Mouse (Mus musculus) liver, embryonic 16.5 days (tissue): ENCODE results near the gene Ripor1. TPM values are rescaled to one million over a fixed set of nuclear protein-coding genes. Genes with fewer than 3 reads are reported as not detected.

ENCODE experiments used
- ATAC-seq: fragments of 200-750 bp; cut with Nextera tagmentation; 2 replicates; pipeline ENCODE4 v1.8.0; 2017; ENCODE audit warnings: low read depth, mild to moderate bottlenecking, moderate number of reproducible peaks, moderate library complexity
- H3K27ac ChIP-seq: fragments of 300-500 bp; sonication (generic); 2 replicates; pipeline ENCODE4 v1.5.1; 2014; ENCODE audit warnings: mild to moderate bottlenecking, low read length
- H3K27me3 ChIP-seq: fragments of 300-500 bp; sonication (generic); 2 replicates; pipeline ENCODE4 v1.6.1; 2014; ENCODE audit warnings: low read depth, low read length, mixed read lengths; ENCODE audit not compliant: control insufficient read depth, insufficient read depth
- H3K36me3 ChIP-seq: fragments of 300-500 bp; sonication (generic); 2 replicates; pipeline ENCODE4 v1.6.1; 2014; ENCODE audit warnings: mild to moderate bottlenecking; ENCODE audit not compliant: control insufficient read depth, insufficient read depth
- H3K4me1 ChIP-seq: fragments of 300-500 bp; sonication (generic); 2 replicates; pipeline ENCODE4 v1.6.1; 2014; ENCODE audit warnings: low read depth, low read length, mixed read lengths; ENCODE audit not compliant: control insufficient read depth
- H3K4me2 ChIP-seq: fragments of 300-500 bp; sonication (generic); 2 replicates; pipeline ENCODE4 v1.6.1; 2014; ENCODE audit warnings: low read depth, low read length, mixed read lengths
- H3K4me3 ChIP-seq: fragments of 300-500 bp; sonication (generic); 2 replicates; pipeline ENCODE4 v1.5.1; 2014; ENCODE audit warnings: low read depth, mild to moderate bottlenecking, low read length
- H3K9ac ChIP-seq: fragments of 300-500 bp; sonication (generic); 2 replicates; pipeline ENCODE4 v1.6.1; 2014; ENCODE audit warnings: low read depth, low read length
- H3K9me3 ChIP-seq: fragments of 300-500 bp; sonication (generic); replicated peaks from 2 replicates; pipeline ENCODE4 v1.6.1; 2016; ENCODE audit warnings: low read length; ENCODE audit not compliant: control insufficient read depth
- WGBS: fragments of 180-500 bp; shearing (Covaris S2); extraction: QIAGEN DNeasy Blood & Tissue Kit; methylation state at CpG from one replicate; pipeline ENCODE4 v1.1.7; 2014; ENCODE audit not compliant: insufficient replicate concordance; 5-methylcytosine and 5-hydroxymethylcytosine counted together
- polyA plus RNA-seq: library from polyadenylated mRNA; unstranded; fragments of >200 nt; fragmentation: Nextera tagmentation; extraction: Ambion mirVana; gene quantifications from 2 replicates; pipeline ENCODE4 v1.2.1, GENCODE M21; 2015

The Ripor1 gene
- polyA plus RNA-seq, 1 experiment from 2014 or later = 8.3 TPM

GRCm38 (mm10) chr8:105621841-105622240 is 16.8 kb downstream of the Ripor1 start:
- H3K4me2 ChIP-seq = no peak overlapping the region
- WGBS = 82% methylated on average over 4 of the region's 4 CpGs
- ATAC-seq = no peak

GRCm38 (mm10) chr8:105622421-105622920 is 17.4 kb downstream of the Ripor1 start:
- Histone ChIP-seq H3K36me3 (peaks cover 3% of the 10 kb centered on the region; the same call in 1 of the 2 replicates), H3K9ac (no peak overlapping the region; the same call in 1 of the 2 replicates), H3K27ac (peak overlapping the region; percentile 65; the same call in 1 of the 2 replicates), H3K4me1 (peaks cover 7% of the 10 kb centered on the region), H3K4me3 (no peak overlapping the region), H3K9me3 (no peaks in the 10 kb centered on the region), H3K4me2 (no peak overlapping the region; the same call in 1 of the 2 replicates), H3K27me3 (no peaks in the 10 kb centered on the region)
- ATAC-seq = peak; percentile 87
- 6% methylated on average over 8 of the region's 8 CpGs for WGBS

More at GRCm38 (mm10) chr8:105621841-105622240, 16.8 kb downstream of the Ripor1 start:
- Histone ChIP-seq H3K36me3 (peaks cover 7% of the 10 kb centered on the region), H3K27me3 (no peaks in the 10 kb centered on the region), H3K4me3 (no peak overlapping the region), H3K27ac (no peak overlapping the region), H3K9ac (no peak overlapping the region), H3K4me1 (peaks cover 7% of the 10 kb centered on the region), H3K9me3 (no peaks in the 10 kb centered on the region)

- Histone ChIP-seq H3K36me3 (peaks cover 3% of the 10 kb centered on the region; the same call in 1 of the 2 replicates), H3K27me3 (no peaks in the 10 kb centered on the region), H3K9me3 (no peaks in the 10 kb centered on the region), H3K4me1 (peaks cover 7% of the 10 kb centered on the region), H3K27ac (peak overlapping the region; percentile 65; the same call in 1 of the 2 replicates), H3K4me2 (no peak overlapping the region), H3K9ac (no peak overlapping the region; the same call in 1 of the 2 replicates), H3K4me3 (no peak overlapping the region)
- no peak for ATAC-seq
- WGBS = 26% methylated on average over 5 of the region's 5 CpGs
Measured at GRCm38 (mm10) chr8:105623118-105623517, 18.1 kb downstream of the Ripor1 start.

- ATAC-seq = no peak
- no peak overlapping the region for H3K4me3 ChIP-seq
- no peaks in the 10 kb centered on the region for H3K9me3 ChIP-seq
- H3K27ac ChIP-seq = no peak overlapping the region
- no peak overlapping the region for H3K9ac ChIP-seq
- H3K4me2 ChIP-seq = no peak overlapping the region
- H3K4me1 ChIP-seq = peaks cover 7% of the 10 kb centered on the region
- 58% methylated on average over 7 of the region's 7 CpGs for WGBS
- no peaks in the 10 kb centered on the region for H3K27me3 ChIP-seq
- peaks cover 3% of the 10 kb centered on the region; the same call in 1 of the 2 replicates for H3K36me3 ChIP-seq
Measured at GRCm38 (mm10) chr8:105623679-105624245, 18.7 kb downstream of the Ripor1 start.

GRCm38 (mm10) chr8:105624401-105624800 is 19.3 kb downstream of the Ripor1 start:
- peaks cover 7% of the 10 kb centered on the region for H3K4me1 ChIP-seq
- no peak overlapping the region for H3K4me3 ChIP-seq
- H3K27ac ChIP-seq = no peak overlapping the region
- WGBS = 42% methylated on average over 3 of the region's 3 CpGs
- H3K27me3 ChIP-seq = no peaks in the 10 kb centered on the region
- no peak overlapping the region for H3K9ac ChIP-seq
- no peaks in the 10 kb centered on the region for H3K9me3 ChIP-seq
- ATAC-seq = no peak
- no peak overlapping the region for H3K4me2 ChIP-seq
- peaks cover 3% of the 10 kb centered on the region; the same call in 1 of the 2 replicates for H3K36me3 ChIP-seq

- H3K4me2 ChIP-seq = no peak overlapping the region
- no peak overlapping the region for H3K9ac ChIP-seq
- no peaks in the 10 kb centered on the region for H3K27me3 ChIP-seq
- no peaks in the 10 kb centered on the region for H3K9me3 ChIP-seq
- no peak overlapping the region for H3K27ac ChIP-seq
- H3K4me3 ChIP-seq = no peak overlapping the region
- ATAC-seq = no peak
- 67% methylated on average over 1 of the region's 1 CpGs for WGBS
- peaks cover 3% of the 10 kb centered on the region; the same call in 1 of the 2 replicates for H3K36me3 ChIP-seq
- H3K4me1 ChIP-seq = peaks cover 7% of the 10 kb centered on the region
Measured at GRCm38 (mm10) chr8:105624831-105625230, 19.8 kb downstream of the Ripor1 start.

- 80% methylated on average over 1 of the region's 1 CpGs for WGBS
- H3K36me3 ChIP-seq = peaks cover 2% of the 10 kb centered on the region; the same call in 1 of the 2 replicates
- ATAC-seq = no peak
- no peak overlapping the region for H3K9ac ChIP-seq
- H3K27ac ChIP-seq = no peak overlapping the region
- H3K4me1 ChIP-seq = peaks cover 7% of the 10 kb centered on the region
- H3K9me3 ChIP-seq = no peaks in the 10 kb centered on the region
- no peaks in the 10 kb centered on the region for H3K27me3 ChIP-seq
- no peak overlapping the region for H3K4me2 ChIP-seq
- no peak overlapping the region for H3K4me3 ChIP-seq
Measured at GRCm38 (mm10) chr8:105626086-105626485, 21.0 kb downstream of the Ripor1 start.

- no peak overlapping the region for H3K4me3 ChIP-seq
- no peak overlapping the region for H3K4me2 ChIP-seq
- 76% methylated on average over 4 of the region's 4 CpGs for WGBS
- H3K27me3 ChIP-seq = no peaks in the 10 kb centered on the region
- H3K4me1 ChIP-seq = no peaks in the 10 kb centered on the region
- H3K36me3 ChIP-seq = no peaks in the 10 kb centered on the region
- no peak overlapping the region for H3K9ac ChIP-seq
- H3K9me3 ChIP-seq = no peaks in the 10 kb centered on the region
- no peak for ATAC-seq
- no peak overlapping the region for H3K27ac ChIP-seq
Measured at GRCm38 (mm10) chr8:105629337-105629736, 24.3 kb downstream of the Ripor1 start.

GRCm38 (mm10) chr8:105634771-105635458 is 29.9 kb downstream of the Ripor1 start:
- Histone ChIP-seq H3K36me3 (no peaks in the 10 kb centered on the region), H3K9ac (no peak overlapping the region), H3K27ac (no peak overlapping the region), H3K27me3 (no peaks in the 10 kb centered on the region), H3K4me3 (peak overlapping the region; percentile 99), H3K4me2 (peak overlapping the region; percentile 98), H3K4me1 (peaks cover 21% of the 10 kb centered on the region), H3K9me3 (no peaks in the 10 kb centered on the region)
- WGBS = 67% methylated on average over 2 of the region's 2 CpGs
- ATAC-seq = no peak
